Mouse (Mus musculus) T-helper 2 cell (primary cell): Measurements from ENCODE around the gene Susd1.

ENCODE experiments used
- in situ Hi-C: fragments of 300-600 bp; cut with MboI, MseI; formaldehyde crosslinking; loops from one replicate; pipeline ENCODE4 v1.15.1; 2025; ENCODE audit warnings: high pct_unique_total_duplicates

Susd1 gene

DNA sequence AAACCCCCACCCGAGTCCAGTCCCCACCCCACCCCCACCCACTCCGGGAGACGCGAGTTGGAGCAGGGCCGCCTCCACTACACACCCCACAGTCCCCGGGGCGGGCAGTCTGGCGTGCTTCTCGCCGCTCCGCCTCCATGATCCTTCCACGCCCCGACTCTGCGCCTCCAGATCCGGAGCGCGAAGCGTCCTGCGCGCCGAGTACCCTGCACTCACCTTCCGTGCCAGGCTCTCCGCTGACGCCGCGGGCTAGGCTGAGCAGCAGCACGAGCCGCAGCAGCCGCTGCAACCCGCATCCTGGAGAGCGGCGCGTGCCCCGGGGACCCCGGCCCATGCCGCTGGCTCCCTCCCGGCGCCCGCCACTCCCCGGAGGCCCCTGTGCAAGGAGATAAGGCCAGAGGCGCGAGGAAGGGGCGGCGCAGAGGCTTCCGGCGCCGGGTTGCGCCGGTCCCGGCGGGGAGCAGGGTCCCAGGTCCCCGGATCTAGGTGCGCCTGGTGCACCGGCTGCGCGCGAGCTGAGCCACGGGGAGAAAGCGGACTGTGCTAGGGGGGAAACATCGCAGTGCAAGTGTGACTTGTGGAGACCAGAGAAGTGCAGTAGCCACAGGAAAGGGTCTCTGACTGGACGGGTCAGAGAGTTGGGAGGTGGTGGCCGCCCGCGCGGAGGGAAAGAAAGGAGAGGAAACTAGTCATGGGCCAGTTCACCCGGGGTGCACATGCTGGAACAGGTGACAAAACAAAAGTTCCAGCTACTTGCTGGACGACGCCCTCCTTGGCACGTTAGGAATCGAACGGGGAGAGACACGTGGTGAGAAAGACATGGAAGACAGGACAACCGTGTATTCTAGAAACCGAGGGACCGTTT is at the start of gene Susd1:
Susd1 (minus strand) TSS at position 644 of the 865 bp plus-strand sequence.
- in situ Hi-C loops, result no loop called here

DNA sequence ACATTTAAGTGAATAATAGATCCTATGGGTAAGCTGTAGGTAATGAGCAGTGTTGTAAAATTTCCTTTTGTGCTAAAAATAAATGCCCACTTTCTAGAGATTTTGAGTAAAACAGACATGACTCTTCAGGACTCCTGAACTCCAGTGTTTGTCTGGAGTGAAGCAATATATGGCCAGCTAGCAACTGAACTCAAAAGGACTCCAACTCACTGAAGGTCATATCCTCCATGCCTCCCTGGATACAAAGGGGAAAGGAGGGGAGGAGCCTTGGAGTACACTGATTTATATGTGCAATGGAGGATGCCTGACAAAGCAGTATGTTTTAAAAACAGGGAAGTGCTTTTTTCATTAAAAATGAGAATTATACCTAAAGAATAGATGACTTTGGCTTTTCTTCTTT is 32.9 kb upstream of the Susd1 start:
- in situ Hi-C loops, result no loop called here

- in situ Hi-C loops, result no loop called here
Observed at GRCm38 (mm10) chr4:59465449-59465848, 27.0 kb upstream of the Susd1 start.

- in situ Hi-C loops, result no loop called here
Observed at GRCm38 (mm10) chr4:59464661-59465060, 26.2 kb upstream of the Susd1 start.

GRCm38 (mm10) chr4:59462494-59462893 is 24.1 kb upstream of the Susd1 start:
- in situ Hi-C loops, result no loop called here

GRCm38 (mm10) chr4:59461116-59461727 is 22.8 kb upstream of the Susd1 start:
- in situ Hi-C loops, result no loop called here

GRCm38 (mm10) chr4:59459216-59459955 is 21.0 kb upstream of the Susd1 start:
- in situ Hi-C loops, result no loop called here

DNA sequence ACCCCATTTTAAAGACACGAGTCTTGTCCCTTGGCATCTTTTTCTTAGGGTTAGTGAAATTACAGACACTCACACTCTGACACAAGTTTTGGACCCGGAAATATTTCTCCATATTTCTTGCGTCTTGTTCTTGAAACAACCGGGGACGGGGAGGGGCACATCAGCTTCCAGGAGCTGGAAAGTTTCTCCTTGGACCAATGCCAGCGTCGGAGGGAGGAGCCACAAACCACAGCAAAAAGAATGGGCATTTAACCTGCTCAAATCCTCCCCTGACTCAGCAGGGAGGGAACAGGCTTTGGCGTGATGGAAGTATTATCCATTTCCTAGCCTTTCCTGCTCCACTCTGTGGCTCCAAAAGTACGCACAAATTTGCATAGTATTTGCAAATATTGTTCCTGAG is 19.5 kb upstream of the Susd1 start:
- in situ Hi-C loops, result no loop called here

DNA sequence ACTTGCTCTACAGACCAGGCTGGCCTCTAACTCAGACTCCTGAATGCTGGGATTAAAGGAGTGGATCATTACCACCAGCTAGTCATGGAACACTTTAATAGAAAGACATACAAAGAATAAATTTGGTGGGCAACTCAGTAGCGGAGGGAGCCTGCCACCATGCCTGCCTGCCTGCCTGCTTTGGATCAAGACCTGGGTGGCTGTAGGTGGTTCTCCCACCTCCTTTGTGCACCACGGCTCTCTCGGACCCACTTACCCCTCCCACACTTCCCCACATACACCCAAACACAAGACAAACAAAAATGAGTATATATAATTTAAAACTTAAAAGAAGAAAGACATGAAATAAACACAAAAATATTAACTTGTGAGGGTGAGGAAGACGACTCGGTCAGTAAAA is 18.7 kb upstream of the Susd1 start:
- in situ Hi-C loops, result no loop called here

DNA sequence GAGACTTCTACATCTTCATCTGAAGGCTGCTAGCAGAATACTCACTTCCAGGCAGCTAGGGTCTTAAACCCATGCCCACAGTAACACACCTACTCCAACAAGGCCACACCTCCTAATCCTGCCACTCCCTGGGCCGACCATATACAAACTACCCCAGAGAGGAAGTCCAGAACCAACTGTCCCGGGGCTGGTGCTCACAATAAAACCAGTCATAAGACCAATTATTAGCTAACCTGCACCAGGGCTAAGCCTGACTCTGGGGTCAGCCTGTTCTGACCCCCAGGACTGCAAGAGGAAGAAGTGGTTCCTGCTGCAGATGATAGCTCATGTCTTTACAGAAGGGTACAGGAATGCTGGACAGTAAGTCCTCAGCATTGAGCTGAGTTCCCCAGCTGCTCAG is 17.0 kb upstream of the Susd1 start:
- in situ Hi-C loops, result no loop called here

DNA sequence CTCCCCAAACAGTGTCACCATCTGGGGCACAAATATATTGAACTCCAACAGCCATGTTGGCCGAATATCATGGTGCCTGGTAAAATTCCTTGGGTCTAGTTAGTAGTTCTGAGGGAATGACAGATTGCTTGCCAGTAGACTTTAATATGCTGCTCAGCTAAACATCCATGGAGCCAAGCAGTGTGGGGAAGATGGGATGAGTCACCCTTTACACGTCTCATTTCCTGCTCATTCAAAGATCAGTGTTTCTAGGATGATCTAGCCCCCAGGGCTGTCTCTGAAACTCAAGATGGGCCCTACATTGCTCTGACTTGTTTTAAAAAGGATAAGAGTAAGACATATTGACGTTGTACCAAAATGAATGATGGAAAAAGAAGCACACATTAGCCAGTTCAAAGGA is 15.6 kb upstream of the Susd1 start:
- in situ Hi-C loops, result loop anchor here (5.0 kb wide), 1 partner anchor 98 kb away; no protein-coding TSS in a partner anchor

DNA sequence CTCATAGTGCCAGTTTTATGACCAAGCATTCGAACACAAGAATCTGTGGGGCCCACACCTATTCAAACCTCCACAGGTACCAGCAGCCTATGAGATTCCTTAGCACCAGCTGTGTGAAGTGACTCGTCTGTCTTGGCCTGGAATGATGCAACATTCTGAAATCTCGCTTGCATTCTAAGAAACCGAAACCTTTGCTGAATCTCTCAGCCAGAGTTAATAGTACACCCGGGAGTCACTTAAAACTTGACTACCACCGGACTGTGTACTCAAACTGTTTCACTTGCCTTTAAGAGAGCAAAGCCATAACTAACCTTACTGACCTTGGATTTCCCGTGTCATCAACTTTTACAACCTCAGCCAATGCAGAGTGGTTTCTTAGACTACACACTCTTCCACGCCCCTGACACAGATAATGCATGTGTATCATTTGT is 14.1 kb upstream of the Susd1 start:
- in situ Hi-C loops, result loop anchor here (5.0 kb wide), 1 partner anchor 100 kb away; no protein-coding TSS in a partner anchor

GRCm38 (mm10) chr4:59450906-59451305 is 12.5 kb upstream of the Susd1 start:
- in situ Hi-C loops, result loop anchor here (5.0 kb wide), 1 partner anchor 101 kb away; no protein-coding TSS in a partner anchor

DNA sequence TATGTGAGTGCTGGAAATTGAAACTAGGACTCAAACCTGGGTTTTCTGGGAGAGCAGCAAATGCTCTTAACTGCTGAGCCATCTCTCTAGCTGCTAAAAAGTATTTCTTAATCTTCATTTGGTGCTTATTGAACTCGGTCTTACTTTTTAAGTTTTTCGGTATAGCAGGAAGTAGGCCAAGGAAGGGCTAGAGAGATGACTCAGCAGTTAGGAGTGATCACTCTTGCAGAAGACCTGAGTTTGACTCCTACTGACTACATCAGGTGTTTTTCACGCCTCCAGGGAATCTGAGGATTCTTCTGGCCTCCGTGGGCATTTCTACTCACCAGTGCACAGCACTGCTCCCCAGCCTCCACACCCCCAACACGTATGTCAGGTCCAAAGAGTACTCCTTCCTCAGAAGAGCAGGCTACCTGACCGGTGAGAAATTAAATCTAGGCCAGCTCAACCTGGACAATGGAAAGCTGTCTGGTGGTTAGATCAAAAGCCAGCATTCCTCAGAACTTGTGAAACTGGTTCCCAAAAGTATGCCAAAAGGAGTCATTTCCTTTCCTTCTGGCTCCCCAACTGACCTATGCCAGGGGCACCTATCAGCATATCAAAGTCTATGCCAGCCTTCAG is 11.9 kb upstream of the Susd1 start:
- in situ Hi-C loops, result loop anchor here (5.0 kb wide), 1 partner anchor 102 kb away; no protein-coding TSS in a partner anchor

GRCm38 (mm10) chr4:59447296-59447695 is 8.9 kb upstream of the Susd1 start:
- in situ Hi-C loops, result no loop called here

- in situ Hi-C loops, result no loop called here
Observed at GRCm38 (mm10) chr4:59445516-59445915, 7.1 kb upstream of the Susd1 start.

DNA sequence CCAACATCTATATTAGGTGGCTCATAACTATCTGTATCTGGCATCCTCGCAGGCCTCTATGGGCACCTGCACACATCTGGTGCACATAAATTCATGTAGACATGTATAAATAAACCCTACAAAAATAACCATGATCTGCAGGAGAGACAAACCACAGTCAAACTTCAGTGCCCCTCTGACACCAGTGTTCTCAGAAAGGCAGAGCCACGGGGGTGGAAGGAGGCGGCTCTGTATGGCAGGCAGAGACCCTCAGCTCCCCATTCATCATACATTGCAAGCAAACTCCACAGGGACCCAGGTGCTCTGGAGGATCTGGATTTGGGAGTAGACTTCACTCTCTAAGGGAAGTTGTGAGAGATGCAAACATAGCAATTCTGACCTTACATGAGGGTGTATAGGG is 6.6 kb upstream of the Susd1 start:
- in situ Hi-C loops, result no loop called here

DNA sequence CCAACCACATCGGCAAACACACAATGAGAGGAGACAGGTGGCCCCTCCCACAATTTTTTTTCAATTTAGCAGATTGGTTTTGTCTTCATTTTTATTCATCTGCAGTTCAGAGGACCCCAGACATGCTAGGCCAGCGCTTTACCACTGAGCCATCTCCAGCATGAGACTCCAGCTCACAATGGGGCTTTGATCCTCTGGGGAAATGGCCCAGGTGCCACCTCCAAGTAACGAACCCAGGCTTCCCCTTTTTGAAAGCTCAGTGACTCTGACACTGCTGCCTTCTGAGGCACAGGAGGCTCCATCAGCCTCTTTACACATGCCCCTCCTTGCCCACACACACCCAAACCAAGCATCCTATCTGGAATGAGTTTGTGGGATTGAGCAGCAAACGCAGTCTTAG is 5.7 kb upstream of the Susd1 start:
- in situ Hi-C loops, result no loop called here

- in situ Hi-C loops, result no loop called here
Observed at GRCm38 (mm10) chr4:59441265-59441664, 2.8 kb upstream of the Susd1 start.

- in situ Hi-C loops, result no loop called here
Observed at GRCm38 (mm10) chr4:59439960-59440359, 1.5 kb upstream of the Susd1 start.

DNA sequence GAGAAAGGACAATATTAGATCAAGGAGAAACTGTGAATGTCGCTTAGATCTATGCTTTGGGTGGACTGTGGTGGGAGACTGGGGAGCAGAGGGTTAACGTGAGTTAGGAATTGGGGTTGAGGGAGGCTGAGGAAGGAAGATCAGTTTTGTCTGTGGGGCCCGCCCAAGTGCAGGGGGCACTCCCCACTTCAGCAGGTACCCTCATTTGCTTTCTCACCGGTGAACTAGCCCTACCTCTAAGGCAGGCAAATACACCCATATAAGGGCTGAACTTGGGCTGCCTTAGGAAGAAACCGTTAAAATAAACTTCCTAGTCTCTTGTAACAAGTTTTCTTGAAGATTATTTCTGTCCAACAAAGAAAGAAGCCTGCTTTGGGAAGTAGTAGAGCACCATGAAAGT is 608 bp upstream of the Susd1 start:
- in situ Hi-C loops, result no loop called here

DNA sequence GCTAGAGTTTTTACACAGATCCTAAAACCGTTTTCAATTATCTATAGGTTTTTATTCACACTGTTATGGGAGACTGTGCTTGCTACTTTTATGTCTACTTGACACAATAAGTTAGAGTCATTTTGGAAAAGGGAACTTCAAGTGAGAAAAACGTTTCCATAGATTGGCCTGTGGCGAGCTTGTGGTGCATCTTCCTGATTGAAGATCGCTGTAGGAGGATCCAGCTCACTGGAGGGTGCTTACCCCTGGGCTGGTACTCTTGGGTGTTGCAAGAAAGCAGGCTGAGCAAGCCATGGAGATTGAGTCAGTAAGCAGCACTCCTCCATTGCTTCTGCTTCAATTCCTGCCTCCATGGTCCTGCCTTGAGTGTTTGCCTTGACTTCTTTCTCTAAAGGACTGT is 2.5 kb downstream of the Susd1 start:
- in situ Hi-C loops, result no loop called here
